Mouse (Mus musculus) liver, embryonic 15.5 days (tissue): ENCODE data around the gene Rcn3. TPM values are rescaled to one million over a fixed set of nuclear protein-coding genes. Genes with fewer than 3 reads are reported as not detected.

Experiments
- ATAC-seq: fragments of 200-750 bp; cut with Nextera tagmentation; 2 replicates; pipeline ENCODE4 v1.8.0; 2017; ENCODE audit warnings: moderate number of reproducible peaks, mild to moderate bottlenecking, moderate library complexity; ENCODE audit not compliant: insufficient read depth
- H3K27ac ChIP-seq: fragments of 300-500 bp; sonication (generic); replicated peaks from 2 replicates; pipeline ENCODE4 v1.5.1; 2015; ENCODE audit warnings: mild to moderate bottlenecking, inconsistent platforms
- H3K27me3 ChIP-seq: fragments of 300-500 bp; sonication (generic); 2 replicates; pipeline ENCODE4 v1.6.1; 2015; ENCODE audit warnings: mild to moderate bottlenecking, inconsistent platforms
- H3K36me3 ChIP-seq: fragments of 300-500 bp; sonication (generic); replicated peaks from 2 replicates; pipeline ENCODE4 v1.6.1; 2015; ENCODE audit warnings: moderate library complexity, mild to moderate bottlenecking, inconsistent platforms
- H3K4me1 ChIP-seq: fragments of 300-500 bp; sonication (generic); replicated peaks from 2 replicates; pipeline ENCODE4 v1.6.1; 2015; ENCODE audit warnings: inconsistent platforms
- H3K4me2 ChIP-seq: fragments of 300-500 bp; sonication (generic); 2 replicates; pipeline ENCODE4 v1.6.1; 2015; ENCODE audit warnings: moderate library complexity, mild to moderate bottlenecking, inconsistent platforms
- H3K4me3 ChIP-seq: fragments of 300-500 bp; sonication (generic); replicated peaks from 2 replicates; pipeline ENCODE4 v1.5.1; 2015; ENCODE audit warnings: mild to moderate bottlenecking, inconsistent platforms
- H3K9ac ChIP-seq: fragments of 300-500 bp; sonication (generic); 2 replicates; pipeline ENCODE4 v1.6.1; 2015; ENCODE audit warnings: moderate library complexity, mild to moderate bottlenecking, inconsistent platforms
- H3K9me3 ChIP-seq: fragments of 300-500 bp; sonication (generic); replicated peaks from 2 replicates; pipeline ENCODE4 v1.6.1; 2016; ENCODE audit warnings: inconsistent platforms
- WGBS: fragments of 180-500 bp; shearing (Covaris S2); methylation state at CpG from one replicate; pipeline ENCODE4 v1.1.7; 2015; ENCODE audit warnings: mixed read lengths; ENCODE audit not compliant: insufficient replicate concordance; 5-methylcytosine and 5-hydroxymethylcytosine counted together
- polyA plus RNA-seq: library from polyadenylated mRNA; unstranded; fragments of >200 nt; fragmentation: Nextera tagmentation; extraction: Ambion mirVana; gene quantifications from 2 replicates; pipeline ENCODE4 v1.2.1, GENCODE M21; 2015

Rcn3 gene
- polyA plus RNA-seq, 1 experiment from 2014 or later = 26.3 TPM

DNA sequence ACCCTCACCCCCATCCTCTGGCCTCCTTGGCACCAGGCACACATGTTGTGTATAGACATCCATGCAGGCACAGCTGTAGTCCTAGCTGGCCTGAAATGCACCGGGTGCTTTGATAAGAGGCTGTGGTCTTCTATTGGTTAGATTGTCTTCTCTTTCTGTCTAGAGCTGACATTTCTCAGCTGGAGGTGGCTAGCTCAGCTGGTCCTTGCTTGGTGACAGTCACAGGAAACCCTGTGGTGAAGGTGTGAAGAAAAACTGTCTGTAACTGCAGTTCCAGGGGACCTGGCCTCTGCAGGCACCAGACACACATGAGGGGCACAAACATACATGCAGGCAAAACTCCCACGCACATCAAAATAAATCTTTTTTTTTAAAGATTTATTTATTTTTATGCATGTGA lies 22.4 kb downstream of the Rcn3 start:
- ATAC-seq = no peak
- H3K36me3 ChIP-seq = peaks cover 10% of the 10 kb centered on the region; the same call in 1 of the 2 replicates
- peaks cover 30% of the 10 kb centered on the region; the same call in 1 of the 2 replicates for H3K4me1 ChIP-seq
- no peak overlapping the region for H3K4me3 ChIP-seq
- WGBS = 45% methylated on average over 2 of the region's 2 CpGs
- no peak overlapping the region for H3K27ac ChIP-seq
- no peaks in the 10 kb centered on the region for H3K9me3 ChIP-seq
- H3K4me2 ChIP-seq = no peak overlapping the region
- H3K9ac ChIP-seq = no peak overlapping the region
- no peaks in the 10 kb centered on the region for H3K27me3 ChIP-seq

DNA sequence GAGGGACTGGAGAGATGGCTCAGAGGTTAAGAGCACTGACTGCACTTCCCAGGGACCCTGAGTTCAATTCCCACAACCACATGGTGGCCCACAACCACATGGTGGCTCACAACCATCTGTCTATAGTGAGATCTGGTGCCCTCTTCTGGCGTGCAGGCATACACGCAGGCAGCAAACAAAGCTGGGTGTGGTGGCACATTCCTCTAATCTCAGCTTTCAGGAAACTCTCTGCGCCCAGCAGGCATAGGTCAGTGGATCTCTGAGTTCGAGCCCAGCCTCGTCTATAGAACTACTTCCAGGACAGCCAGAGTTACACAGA lies 24.1 kb downstream of the Rcn3 start:
- WGBS = 15% methylated on average over 5 of the region's 5 CpGs
- H3K4me3 ChIP-seq = no peak overlapping the region

DNA sequence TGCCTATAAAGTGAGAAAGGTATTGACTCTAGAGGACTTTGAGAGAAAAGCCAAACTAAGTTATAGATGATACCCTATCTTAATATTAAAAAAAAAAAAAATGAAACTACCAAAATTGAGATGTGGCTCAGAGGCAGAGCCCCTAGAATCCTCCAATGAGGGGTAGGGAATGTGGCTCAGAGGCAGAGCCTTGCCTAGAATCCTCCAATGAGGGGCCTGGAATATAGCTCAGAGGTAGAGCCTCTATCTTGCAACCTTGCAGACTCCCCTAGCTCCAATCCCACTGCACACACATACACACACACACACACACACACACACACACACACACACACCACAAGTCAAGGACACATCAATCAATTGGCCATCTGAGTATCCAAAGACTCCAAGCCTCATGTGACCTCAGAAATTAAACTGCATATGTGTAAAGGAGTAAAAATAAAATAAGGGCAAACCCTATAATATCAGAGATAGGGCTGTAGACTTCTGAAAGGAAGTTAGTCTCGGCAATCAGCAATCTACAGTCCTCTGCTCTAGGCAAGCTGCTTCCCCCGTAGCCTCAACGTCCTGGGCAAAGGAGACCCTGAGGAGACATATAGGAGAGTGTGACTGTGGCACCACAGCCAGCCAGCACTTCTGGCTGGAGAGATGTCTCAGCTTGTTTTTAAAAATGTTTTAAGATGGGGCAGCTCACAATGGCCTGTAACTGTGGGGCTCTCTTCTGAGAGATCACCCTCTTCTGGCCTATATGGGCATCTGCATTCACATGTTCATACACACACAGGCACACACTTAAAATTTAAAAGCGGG lies 24.6 kb downstream of the Rcn3 start:
- ATAC-seq = no peak
- no peak overlapping the region for H3K4me2 ChIP-seq
- no peaks in the 10 kb centered on the region for H3K27me3 ChIP-seq
- H3K9ac ChIP-seq = no peak overlapping the region
- H3K4me3 ChIP-seq = no peak overlapping the region
- no peak overlapping the region for H3K27ac ChIP-seq
- H3K36me3 ChIP-seq = no peaks in the 10 kb centered on the region
- H3K4me1 ChIP-seq = peaks cover 32% of the 10 kb centered on the region
- no peaks in the 10 kb centered on the region for H3K9me3 ChIP-seq
- WGBS = 33% methylated on average over 4 of the region's 4 CpGs

More for the DNA sequence above, 24.1 kb downstream of the Rcn3 start:
- no peaks in the 10 kb centered on the region for H3K27me3 ChIP-seq
- H3K9ac ChIP-seq = no peak overlapping the region
- H3K4me2 ChIP-seq = no peak overlapping the region
- no peaks in the 10 kb centered on the region for H3K36me3 ChIP-seq
- H3K4me1 ChIP-seq = peaks cover 36% of the 10 kb centered on the region
- no peak overlapping the region for H3K27ac ChIP-seq
- ATAC-seq = no peak
- H3K9me3 ChIP-seq = no peaks in the 10 kb centered on the region

DNA sequence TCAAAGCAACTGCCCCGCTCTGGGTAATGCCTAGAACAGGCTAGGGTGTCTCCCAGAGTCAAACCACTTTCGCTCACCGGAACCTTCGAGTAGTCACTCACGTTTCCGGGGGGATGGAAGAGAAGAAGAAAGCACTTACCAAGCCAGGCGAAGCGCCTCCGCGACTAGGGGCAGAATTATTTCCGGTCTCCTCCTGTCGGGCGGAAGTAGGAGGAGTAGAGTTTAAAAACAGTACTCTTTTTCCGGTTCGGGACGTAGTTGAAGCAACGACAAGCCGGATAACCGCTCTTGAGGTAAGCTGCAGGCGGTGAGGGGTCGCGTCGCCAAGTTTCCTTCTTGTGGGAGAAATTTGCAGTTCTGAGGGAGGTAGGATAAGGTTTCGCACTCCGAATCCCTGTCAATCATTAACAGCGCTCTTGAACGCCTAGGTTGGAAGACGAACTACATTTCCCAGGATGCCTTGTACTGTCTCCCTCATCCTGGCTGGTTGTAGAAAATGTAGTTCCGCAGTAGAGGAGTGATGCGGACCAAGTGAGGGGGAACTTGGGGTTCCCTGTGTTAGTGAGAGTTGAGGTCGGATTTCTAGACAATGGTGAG lies 29.7 kb downstream of the Rcn3 start, which contains the start of the genes Nosip and Prrg2:
Gene Nosip, plus strand, starts transcription at position 191 of the 597 bp plus-strand sequence.
Gene Prrg2, minus strand, starts transcription at position 439 of the 597 bp plus-strand sequence.
- Histone ChIP-seq H3K9ac (peak within 1 kb of the TSS; percentile 75), H3K4me2 (peak within 1 kb of the TSS; percentile 73), H3K27ac (peak within 1 kb of the TSS; percentile 91), H3K27me3 (no peaks in the 10 kb centered on the region), H3K4me3 (peak within 1 kb of the TSS; percentile 81), H3K4me1 (peaks cover 38% of the 10 kb centered on the region), H3K9me3 (no peaks in the 10 kb centered on the region), H3K36me3 (0 out of 2 replicates have a peak, but pooled peaks cover 2% of the 10 kb centered on the region)
- peak; percentile 89 for ATAC-seq
- under 1% methylated on average over 31 of the region's 31 CpGs for WGBS

DNA sequence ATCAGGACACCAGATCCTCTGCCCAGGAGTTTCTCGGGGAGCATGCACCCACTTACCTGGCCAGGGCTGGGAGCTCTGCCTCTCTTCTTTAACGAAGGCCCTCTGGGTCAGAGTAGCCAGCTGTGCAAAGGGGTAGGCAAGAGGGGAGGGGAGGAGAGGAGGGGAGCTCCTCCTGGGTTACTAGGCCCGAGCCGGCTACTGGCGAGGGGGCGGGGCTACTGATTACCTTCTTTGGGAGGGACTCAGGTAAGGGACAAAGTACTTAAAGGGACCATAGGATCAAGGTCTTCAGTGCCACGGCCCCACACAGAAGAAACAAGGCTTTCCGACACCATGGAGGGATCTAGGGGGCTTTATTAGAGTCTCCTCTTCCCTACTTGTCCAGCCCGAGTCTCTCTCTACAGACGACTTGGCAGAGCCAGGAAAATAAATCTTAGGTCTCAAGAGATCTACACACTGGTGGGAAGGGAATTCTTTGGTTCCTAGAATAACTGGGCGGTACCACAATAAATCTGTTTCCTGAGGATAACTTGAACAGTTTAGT lies 30.4 kb downstream of the Rcn3 start:
- ATAC-seq = peak; percentile 24; the same call in 1 of the 2 replicates
- H3K4me2 ChIP-seq = peak overlapping the region; percentile 73
- 28% methylated on average over 11 of the region's 11 CpGs for WGBS
- peak overlapping the region; percentile 91 for H3K27ac ChIP-seq
- H3K4me1 ChIP-seq = peaks cover 38% of the 10 kb centered on the region
- peak overlapping the region; percentile 81 for H3K4me3 ChIP-seq
- H3K36me3 ChIP-seq = 0 out of 2 replicates have a peak, but pooled peaks cover 2% of the 10 kb centered on the region
- peak overlapping the region; percentile 75 for H3K9ac ChIP-seq
- no peaks in the 10 kb centered on the region for H3K9me3 ChIP-seq
- H3K27me3 ChIP-seq = no peaks in the 10 kb centered on the region

DNA sequence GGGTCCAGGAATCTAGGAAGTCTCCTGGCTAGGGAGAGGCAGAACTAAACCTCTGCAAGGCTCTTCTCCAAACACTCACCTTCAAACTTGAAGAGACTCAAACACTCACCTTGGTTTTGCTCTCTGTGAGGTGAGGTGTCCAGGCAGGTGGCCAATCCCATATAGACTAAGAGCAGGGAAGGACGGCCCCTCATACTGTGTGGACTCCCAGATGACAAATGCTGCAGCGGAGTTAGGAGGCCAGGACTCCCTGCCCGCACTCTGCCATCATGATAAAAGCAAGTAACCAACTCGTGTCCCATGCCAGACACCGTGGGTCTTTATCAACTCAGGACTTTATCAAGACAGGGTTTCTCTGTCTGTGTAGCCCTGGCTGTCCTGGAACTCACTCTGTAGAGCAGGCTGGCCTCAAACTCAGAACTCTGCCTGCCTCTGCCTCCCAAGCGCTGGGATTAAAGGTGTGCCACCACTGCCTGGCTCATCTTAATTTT lies 31.3 kb downstream of the Rcn3 start:
- Histone ChIP-seq H3K36me3 (0 out of 2 replicates have a peak, but pooled peaks cover 2% of the 10 kb centered on the region), H3K4me1 (peaks cover 38% of the 10 kb centered on the region), H3K4me2 (peak overlapping the region; percentile 73; the same call in 1 of the 2 replicates), H3K9me3 (no peaks in the 10 kb centered on the region), H3K9ac (no peak overlapping the region), H3K4me3 (no peak overlapping the region), H3K27me3 (no peaks in the 10 kb centered on the region), H3K27ac (0 out of 2 replicates have a peak overlapping the region, but pooled peaks have one; percentile 30)
- WGBS = 52% methylated on average over 6 of the region's 6 CpGs
- no peak for ATAC-seq

DNA sequence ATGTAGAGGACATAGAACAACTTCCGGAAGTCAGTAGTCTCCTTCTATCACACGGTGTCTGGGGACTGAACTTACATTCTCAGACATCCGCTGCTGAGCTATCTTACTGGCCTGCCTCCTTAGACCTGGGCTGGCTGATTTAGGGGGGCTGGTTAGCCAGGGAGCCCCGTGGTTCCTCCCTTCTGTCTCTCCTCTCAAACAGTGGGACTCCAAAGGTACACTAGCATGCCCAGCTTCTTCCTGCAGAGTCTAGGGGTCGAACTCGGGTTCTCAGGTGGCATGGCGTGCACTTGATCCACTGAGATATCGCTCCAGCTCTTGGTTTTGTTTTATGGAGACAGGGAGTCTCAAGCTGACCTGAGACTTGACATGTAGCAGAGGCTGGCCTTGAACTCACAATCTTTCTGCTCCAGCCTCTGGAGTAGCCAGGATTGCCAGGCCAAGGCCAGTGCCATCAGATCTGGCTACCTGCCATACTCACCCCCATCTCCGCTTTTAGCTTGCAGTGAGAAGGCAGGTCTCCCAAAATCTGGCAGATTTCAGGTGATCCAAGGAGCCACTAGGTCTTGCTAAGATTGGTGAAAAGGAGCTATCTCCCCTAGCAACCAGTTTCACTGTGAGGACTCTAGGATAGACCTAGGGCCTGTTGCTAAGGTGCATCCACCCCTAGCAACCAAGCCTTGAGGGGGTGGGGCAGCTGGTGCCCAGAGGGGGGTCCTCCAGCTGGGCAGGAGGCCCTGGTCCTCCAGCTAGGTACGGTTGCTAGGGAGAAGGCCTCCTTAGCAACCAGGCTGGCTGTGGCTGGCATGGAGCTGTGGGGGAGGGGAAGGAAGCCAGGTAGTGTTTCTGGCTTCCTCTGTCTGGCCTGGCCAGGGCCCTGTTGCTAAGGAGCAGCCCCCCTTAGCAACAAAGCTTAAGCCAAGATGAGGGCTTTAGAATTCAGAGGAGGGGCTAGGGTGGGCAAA lies 33.1 kb downstream of the Rcn3 start:
- Histone ChIP-seq H3K27me3 (no peaks in the 10 kb centered on the region), H3K9ac (no peak overlapping the region), H3K4me3 (no peak overlapping the region), H3K4me1 (peaks cover 42% of the 10 kb centered on the region), H3K4me2 (no peak overlapping the region), H3K36me3 (0 out of 2 replicates have a peak, but pooled peaks cover 2% of the 10 kb centered on the region), H3K9me3 (no peaks in the 10 kb centered on the region), H3K27ac (no peak overlapping the region)
- ATAC-seq = no peak
- 68% methylated on average over 10 of the region's 10 CpGs for WGBS

DNA sequence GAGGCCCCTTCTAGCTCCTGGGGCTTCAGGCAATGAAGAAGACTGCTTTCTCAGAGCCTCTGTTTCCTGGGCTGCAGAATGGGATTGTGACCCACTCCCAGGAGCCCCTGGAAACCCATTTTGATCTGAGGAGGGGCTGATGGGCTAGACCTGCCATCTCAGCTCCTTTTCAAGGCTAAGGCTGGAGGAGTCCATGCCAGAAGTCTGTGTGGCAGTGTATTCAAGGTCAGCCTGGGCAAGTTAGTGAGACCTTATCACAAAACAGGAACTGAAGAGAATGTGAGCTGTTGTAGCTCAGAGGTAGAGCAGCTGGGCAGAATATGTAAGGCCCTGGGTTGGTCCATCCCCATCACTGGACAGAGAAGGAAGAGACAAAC lies 35.1 kb downstream of the Rcn3 start:
- Histone ChIP-seq H3K4me2 (no peak overlapping the region), H3K27me3 (no peaks in the 10 kb centered on the region), H3K36me3 (0 out of 2 replicates have a peak, but pooled peaks cover 2% of the 10 kb centered on the region), H3K4me1 (peaks cover 51% of the 10 kb centered on the region), H3K4me3 (no peak overlapping the region), H3K9ac (no peak overlapping the region), H3K9me3 (no peaks in the 10 kb centered on the region), H3K27ac (no peak overlapping the region)
- no peak for ATAC-seq

DNA sequence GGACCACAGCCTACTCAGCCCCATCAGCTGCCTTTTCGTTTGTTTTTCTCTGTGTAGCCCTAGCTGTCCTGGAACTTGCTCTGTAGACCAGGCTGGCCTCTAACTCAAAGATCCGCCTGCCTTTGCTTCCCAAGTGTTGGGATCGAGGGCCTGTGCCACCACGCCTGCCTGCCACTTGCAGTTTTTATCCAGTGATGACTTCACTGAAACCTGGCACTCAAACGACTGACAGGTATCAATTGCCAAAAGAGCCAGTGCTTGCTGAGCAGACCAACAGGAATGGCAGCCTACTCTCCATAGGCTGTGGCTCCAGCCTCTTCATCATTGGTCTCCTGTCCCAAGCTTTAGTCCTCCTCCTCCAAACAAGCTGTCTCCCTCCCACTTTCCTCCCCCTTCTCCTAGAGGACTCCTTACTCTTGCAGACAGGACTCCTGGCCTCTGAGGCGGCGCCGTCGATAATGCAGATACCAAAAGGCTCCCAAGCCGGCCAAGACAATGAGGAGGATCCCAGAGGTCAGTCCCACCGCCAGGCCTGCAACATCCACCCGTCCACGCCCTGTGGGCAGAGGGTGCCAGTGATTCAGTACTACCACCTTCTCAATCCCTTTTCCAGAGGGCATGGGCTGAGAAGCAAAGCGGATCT lies 35.6 kb downstream of the Rcn3 start:
- H3K4me3 ChIP-seq = no peak overlapping the region
- peaks cover 51% of the 10 kb centered on the region for H3K4me1 ChIP-seq
- ATAC-seq = no peak
- H3K27me3 ChIP-seq = no peaks in the 10 kb centered on the region
- 68% methylated on average over 14 of the region's 14 CpGs for WGBS
- H3K9me3 ChIP-seq = no peaks in the 10 kb centered on the region
- no peak overlapping the region for H3K27ac ChIP-seq
- H3K9ac ChIP-seq = no peak overlapping the region
- H3K36me3 ChIP-seq = 0 out of 2 replicates have a peak, but pooled peaks cover 2% of the 10 kb centered on the region
- no peak overlapping the region for H3K4me2 ChIP-seq

DNA sequence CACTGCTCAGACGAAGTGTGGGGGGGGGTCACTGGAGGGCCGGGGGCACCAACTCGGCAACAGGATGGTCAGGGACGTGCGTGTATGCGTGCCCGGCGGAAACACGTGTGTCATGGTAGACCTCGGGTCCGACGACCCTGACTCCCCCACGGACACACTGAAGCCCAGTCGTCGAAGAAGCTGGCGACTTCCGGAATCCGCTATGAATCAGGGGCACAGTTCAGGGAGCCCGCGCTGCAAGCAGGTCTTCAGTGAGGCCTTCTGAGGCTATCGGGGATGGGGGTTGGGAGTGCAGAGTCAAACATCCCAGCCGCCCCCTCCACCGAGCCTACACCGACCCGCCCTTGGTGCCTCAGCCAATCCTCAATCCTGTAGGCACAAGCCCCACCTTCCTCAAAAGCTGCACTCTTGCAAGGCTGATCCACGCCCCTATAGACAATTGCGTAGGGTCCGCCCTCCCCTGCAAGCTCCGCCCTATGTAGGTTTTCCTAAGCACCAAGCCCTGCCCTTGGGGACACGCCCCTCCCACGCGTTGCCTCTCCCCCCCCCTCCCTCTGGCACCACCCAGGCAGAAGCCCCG lies 38.0 kb downstream of the Rcn3 start:
- ATAC-seq = peak; percentile 88
- Histone ChIP-seq H3K9me3 (no peaks in the 10 kb centered on the region), H3K4me1 (peaks cover 51% of the 10 kb centered on the region), H3K4me3 (peak overlapping the region; percentile 75), H3K36me3 (peaks cover 20% of the 10 kb centered on the region), H3K27ac (peak overlapping the region; percentile 91), H3K9ac (peak overlapping the region; percentile 67), H3K4me2 (peak overlapping the region; percentile 94), H3K27me3 (no peaks in the 10 kb centered on the region)
- WGBS = under 1% methylated on average over 33 of the region's 33 CpGs
